Mouse (Mus musculus) heart, postnatal 25 days (tissue): ENCODE measurements around the gene Six1. TPM values are rescaled to one million over a fixed set of nuclear protein-coding genes. Genes with fewer than 3 reads are reported as not detected.
A peak's percentile ranks its signal among the peaks of the same experiment; 100 is the strongest.
"Not testable (repeated sequence)": the region's sequence is repeated elsewhere in the genome, so short reads cannot be mapped to it uniquely, and the experiment has no call there.

ENCODE experiments used
- DNase-seq: peaks from one replicate; pipeline ENCODE4 v3.0.0; 2022; ENCODE audit warnings: low spot score
- intact Hi-C: fragments of 180-260 bp; cut with DNase I; formaldehyde crosslinking; loops from one replicate; pipeline ENCODE4 v1.15.1; 2025
- total RNA-seq, 2 experiments: library from RNA; stranded (reverse); gene quantifications; 2 replicates each; pipeline ENCODE4 v1.2.3; 2021

Six1 gene
- 1 to 10 TPM in 1 of 2 experiments, under 1 TPM in 1; 0.81 to 1.0 TPM for total RNA-seq

DNA sequence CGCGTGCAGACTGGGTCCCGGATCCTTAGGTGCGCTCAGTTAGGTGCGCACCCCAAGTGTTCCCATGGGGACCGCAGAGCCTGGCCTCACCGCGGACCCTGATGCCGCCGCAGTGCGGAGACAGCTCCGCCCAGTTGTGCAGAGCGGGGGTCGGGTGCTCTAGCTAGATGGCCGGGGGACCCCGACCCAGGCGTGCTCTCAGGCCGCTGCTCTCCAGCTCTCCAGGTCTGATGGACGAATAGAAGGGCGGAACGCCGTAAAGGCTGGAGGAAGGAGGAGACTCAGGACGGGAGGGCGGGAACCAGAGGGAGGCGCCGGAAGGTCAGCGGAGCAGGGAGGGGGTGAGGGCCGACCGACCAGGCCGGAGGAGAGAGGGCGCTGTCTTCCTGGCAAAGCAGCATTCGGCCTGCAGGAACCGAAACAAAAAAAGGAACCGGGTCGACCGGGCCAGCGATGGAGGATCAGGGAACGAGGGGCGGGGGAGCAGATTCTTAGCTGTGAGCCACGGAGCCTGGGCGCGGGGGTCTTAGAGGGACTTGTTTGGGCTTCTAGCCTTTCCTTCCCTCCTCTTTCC is at the start of gene Six1:
Six1 (minus strand) TSS at position 220 of the 574 bp plus-strand sequence.
- intact Hi-C loops, result loop anchor here (10.0 kb wide), 1 partner anchor 231 kb away; the partner anchor contains the start of genes Slc38a6 and Trmt5

DNA sequence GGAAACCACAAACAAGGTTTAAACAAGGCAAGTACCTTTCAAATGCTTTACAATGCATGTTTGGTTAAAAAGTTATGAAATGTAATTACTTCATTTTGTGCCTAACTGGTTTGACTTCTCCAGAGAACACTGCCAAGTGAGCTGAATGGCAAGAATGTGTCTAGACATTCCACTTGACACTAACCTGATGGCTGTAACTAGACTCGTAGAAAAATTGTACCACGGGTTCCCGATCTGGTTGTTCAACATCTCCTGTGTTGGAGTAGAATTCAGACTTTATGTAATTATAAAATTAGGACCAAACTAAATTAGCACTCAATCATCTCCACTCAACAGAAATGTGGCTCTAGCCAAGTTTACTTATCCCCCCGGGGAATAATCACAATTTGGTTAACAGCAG is 44.9 kb upstream of the Six1 start:
- intact Hi-C loops, result no loop called here
- no peak for DNase-seq

More for the DNA sequence above, at the start of gene Six1:
- peak; percentile 65 for DNase-seq

DNA sequence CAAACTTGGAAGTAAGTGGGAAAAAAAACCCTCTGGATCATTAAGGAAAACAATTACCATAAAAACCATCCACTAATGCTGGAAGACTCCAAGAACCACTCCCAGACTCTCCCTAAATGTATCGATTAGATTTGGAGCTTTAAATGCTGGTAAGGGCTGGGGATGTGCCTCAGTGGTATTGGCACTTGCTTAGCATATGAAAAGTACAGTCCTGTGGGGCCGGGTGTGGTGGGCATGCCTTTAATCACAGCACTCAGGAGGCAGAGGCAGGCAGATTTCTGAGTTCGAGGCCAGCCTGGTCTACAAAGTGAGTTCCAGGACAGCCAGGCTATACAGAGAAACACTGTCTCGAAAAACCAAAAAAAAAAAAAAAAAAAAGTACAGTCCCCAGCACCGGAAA is 42.5 kb upstream of the Six1 start:
- intact Hi-C loops, DNase-seq: not testable (repeated sequence)

DNA sequence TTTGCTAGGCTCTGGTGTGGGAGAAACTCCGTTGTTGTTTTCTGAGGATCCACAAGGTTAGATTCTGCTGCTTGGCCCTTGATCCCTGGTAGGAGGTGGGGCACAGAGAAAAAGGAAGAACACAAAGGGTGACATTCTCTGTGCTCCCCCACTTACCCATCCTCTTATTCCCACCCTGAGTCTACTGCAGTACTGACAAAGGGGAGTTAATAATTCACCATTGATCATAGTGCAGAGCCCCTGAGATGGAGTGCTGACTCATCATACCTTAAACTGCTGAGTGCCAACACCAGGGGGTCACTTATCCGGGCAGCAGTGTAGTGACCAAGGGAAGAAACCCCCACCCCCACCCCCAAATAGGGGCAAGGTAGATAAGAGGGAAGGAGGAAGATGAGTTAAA is 40.9 kb upstream of the Six1 start:
- DNase-seq, result no peak
- intact Hi-C loops, result no loop called here

DNA sequence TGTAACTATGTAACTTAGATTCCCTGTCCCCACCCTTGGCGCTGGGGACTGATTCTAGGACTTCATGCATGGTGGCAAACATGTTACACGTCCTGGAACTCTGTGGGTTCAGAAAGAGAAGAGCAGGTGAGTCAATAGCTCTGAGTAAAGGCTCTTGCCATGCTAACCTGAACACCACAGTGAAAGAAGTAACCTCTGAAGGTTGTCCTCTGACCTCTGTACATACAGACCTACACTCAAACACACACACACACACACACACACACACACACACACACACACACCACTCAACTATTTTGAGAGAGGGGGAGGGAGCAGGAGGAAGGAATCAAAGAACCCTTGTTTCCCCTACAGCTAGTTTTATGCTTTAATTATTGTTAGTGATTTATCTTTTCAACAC is 40.5 kb upstream of the Six1 start:
- intact Hi-C loops, result no loop called here
- no peak for DNase-seq

DNA sequence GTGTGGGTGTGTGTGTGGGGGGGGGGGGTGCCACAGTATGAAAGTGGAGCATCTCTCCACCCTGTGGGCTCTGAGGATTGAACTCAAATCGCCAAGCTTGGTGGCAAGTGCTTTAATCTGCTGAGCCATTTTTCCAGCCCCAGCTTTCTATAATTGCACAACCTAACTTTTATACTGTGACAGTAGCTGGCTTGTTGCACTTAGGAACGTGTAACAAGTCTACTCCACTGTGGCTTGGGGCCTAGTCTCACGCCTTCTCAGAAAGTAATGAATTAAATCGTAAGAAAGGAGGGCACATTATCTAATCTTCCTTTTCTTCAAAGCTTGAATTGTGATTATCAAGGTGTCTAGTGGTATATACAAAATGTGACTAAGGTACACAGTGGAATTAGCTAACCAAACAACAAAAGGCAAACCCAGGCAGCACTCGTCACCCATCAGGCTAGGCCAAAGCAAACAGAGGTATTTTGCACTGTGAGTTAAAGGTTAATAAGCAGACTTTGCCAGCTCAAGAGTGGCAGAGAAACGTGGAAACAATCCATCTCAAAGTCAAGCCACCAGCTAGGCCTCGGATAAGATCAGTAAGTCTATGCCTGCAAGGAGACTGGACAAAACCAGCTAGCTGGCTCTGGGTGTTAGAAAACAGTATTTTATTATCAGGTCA is 37.1 kb upstream of the Six1 start:
- intact Hi-C loops, result no loop called here
- DNase-seq, result no peak

DNA sequence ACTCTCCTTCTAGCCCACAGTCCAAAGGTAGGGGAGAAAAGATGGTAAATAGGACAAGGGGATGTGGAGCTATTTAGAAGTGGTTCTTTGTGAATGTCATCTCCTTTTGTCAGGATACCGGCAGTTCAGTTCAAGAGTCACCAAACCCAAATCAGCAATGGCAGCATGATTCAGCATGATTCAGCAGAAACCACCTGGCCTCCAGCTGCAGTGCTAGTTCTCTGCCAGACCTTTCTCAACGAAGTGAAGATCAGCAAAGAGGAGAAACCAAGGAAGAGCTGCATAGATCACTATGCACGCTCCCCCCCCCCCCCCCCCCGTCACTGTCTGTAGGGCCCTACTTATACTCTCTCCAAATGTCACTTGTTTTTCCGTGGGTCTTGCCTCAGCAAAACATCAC is 35.2 kb upstream of the Six1 start:
- intact Hi-C loops, result no loop called here
- DNase-seq, result no peak

DNA sequence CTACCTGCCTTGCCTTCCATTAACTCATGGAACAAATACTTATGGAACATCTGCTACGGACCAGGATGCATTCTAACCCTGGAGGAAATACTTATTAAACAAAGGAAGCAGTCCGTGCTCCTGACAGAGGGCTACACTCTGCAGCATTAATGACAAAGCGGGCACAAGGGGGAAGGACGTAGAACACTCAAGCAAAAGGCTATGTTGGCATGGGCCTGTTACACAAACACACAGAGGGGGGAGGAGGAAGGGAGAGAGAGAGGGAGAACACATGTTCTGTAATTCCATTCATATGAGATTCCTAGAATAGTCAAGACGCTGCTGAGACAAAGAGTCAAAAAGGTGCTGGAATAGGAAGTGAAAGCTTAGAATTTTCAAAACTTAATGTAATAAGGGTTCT is 34.8 kb upstream of the Six1 start:
- intact Hi-C loops, result no loop called here
- no peak for DNase-seq

DNA sequence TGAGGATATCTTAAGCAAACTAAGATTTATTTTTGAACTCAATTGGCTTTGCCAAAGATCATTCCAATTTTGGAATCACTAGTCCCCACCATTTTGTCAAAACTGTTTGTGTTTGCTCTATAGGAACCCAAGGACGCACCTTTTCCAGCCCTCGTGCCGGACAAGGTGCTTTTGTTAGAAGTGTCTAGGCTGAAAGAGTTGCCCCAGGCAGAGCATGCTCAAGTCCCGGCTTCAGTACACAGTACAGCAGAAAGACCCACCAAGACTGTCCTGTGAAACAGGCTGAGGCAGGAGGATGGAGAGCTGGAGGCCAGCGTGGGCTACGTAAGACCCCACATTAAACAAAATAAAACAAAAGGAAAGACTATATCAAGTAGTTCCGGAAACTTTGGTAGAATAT is 33.4 kb upstream of the Six1 start:
- DNase-seq, result no peak
- intact Hi-C loops, result no loop called here

DNA sequence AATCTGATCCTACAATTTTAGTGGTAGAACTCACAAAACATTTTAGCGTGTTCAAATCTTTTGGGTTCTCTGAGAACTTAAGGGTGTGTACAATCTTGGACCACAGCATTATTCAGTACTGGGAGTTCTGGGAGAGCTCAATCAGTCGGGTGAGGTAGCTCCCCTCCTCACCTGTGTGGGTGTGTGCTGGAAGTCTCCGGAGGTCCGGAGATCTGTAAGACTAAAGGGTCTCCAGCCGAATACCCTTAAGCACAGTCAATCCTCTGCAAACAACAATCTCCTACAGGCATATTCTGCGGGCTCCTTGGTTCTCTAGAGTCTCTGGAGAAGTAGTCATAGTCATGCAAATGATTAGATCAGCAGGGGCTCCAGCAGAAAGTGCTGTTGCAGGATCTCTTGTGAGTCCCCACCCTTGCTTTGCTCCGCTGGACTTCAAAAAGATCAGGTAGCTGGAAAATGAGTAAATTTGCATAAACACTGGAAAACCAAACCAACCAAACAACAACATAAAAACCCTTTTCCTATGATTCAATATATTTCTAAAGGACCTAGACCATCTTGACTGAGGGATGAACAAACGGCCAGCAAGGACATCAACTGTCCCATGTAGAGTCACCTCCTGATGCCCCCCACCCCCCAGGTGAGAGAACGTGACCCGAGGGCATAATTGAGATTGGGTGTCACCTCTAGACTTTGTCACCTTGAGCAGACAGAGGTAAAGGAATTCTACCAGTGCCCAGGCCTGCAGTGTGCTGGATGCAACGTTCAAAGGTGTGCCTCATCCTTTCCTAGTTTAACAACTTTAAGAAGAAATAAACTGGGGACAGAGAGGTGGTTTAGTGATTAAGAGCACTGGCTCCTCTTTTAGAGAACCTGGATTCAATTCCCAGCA is 32.3 kb upstream of the Six1 start:
- intact Hi-C loops, result no loop called here
- DNase-seq, result no peak

DNA sequence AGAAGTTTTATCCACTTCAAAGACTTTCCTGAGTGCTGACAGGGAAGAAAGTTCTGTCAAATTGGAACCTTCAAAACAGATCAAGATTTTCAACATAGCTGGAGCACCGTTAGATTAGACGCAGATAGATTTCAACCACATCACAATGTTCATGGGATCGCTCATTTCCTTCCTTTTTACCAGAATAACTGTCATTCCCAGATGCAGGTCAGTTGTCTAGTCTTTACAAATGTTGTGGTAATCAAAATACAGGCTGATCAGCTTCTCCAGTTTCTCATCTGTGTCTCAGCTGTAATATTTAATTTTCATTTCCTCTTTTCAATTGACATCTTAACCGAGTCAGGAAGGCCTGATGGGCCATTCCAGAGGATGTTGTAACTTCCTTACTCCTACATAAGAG is 30.1 kb upstream of the Six1 start:
- intact Hi-C loops, result no loop called here
- DNase-seq, result no peak

DNA sequence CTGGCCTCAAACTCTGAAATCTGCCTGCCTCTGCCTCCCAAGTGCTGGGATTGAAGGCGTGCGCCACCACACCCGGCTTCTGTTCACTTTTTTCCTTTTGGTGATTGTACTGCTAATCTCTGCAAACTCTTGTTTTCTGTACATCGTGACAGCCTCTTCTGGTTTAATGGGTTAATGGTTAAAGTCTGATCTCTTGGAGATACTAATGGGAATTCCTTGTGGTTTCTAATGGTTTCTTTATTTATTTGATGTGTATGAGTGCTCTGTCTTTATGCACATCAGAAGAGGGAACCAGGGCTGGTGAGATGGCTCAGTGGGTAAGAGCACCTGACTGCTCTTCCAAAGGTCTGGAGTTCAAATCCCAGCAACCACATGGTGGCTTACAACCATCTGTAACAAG is 28.1 kb upstream of the Six1 start:
- intact Hi-C loops, DNase-seq: not testable (repeated sequence)

DNA sequence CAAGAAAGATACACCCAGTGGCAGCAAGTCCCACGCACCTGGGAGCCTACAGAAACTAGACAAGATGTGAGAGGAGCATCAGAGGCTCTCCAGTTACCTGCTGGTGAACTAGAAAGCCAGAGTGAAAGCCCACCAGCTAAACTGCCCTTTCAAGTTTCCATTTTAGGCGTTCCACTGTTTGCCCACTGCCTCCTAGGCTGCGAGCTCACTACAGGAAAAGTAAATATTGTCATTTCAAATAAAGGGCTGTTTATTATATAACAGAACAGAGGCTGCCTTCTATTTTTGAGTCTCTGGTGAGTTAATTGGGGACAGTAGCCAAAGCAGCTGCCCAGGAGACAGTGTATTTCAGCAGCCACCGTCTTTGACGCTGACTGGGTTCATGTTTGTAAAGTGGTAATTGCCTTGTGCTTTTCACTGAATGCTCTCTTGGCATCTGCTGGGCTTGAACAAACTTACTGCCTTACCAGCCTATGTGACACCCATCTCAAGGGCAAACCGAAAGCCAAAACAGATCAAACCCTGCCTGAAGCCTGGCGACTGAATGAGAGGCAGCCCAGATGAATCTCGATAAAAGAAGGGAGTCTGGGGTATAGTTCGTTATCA is 7.2 kb upstream of the Six1 start:
- DNase-seq, result no peak
- intact Hi-C loops, result no loop called here

DNA sequence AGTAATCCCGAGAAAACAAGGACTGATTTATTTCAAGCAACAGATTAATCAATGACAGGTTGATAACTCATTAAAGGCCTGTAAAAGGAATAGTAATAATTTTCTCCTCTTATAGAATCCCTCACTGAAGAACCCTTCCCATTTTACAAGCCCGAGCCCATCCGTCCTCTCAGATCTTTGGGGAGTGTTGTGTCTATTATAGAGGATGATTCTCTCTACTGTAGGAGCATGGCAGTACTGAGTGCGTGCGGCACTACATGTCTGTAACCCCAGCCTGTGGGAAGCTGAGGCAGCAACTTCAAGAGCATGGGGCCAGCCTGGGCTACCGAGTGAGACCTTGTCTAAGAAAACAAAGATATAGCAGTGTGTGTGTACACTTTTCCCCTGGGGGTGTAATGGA is 3.8 kb upstream of the Six1 start:
- DNase-seq, result no peak
- intact Hi-C loops, result loop anchor here (10.0 kb wide), 1 partner anchor 227 kb away; the partner anchor contains the start of genes Slc38a6 and Trmt5

DNA sequence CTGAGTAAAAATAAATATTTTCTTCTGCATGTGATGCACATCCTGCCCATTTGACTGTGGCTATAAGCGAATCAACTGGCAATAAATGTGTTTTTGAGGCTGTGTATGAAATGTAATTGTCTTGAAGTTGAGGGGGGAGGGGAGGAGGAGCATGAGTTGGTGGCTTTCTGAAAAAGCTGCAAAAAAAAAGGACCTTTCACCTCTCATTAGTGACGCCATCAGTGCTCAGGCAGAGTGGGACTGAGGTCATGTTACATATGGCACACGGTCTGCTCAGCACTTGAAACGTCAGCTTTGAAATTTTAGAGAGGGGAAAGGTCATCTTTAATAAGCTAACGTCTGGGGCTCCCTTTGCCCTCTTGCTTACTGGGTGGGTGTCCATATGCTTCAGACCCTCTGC is 1.8 kb upstream of the Six1 start:
- intact Hi-C loops, result loop anchor here (10.0 kb wide), 1 partner anchor 229 kb away; the partner anchor contains the start of genes Slc38a6 and Trmt5
- no peak for DNase-seq

DNA sequence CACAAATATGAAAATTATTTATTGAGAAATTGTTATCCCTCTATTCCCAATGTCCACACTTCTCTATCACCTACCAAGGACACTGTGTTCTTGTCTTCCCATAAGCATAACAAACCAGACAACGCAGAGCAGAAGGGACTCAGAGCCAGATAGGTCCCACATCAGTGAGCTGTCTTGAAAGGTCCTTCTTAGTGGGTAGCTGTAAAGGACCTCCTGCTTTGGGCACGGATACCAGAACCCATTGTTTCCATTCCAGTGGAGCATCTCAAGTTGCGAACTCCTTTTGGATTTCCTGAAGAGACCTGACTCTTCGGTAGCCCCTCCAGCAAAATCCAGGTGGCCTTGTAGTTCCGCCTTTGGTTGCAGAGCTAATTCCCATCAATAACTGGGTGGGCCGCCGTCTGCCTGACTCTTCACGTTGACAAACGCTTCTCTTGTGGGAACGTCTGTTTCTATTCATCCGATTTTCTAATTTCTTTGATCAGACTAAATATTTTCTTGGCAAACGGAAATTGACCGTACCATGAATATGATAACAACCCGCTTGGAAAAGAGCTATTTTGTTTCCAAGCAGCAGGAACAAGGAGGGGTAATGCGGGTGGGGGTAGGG is 994 bp upstream of the Six1 start:
- intact Hi-C loops, result loop anchor here (10.0 kb wide), 1 partner anchor 230 kb away; the partner anchor contains the start of genes Slc38a6 and Trmt5

DNA sequence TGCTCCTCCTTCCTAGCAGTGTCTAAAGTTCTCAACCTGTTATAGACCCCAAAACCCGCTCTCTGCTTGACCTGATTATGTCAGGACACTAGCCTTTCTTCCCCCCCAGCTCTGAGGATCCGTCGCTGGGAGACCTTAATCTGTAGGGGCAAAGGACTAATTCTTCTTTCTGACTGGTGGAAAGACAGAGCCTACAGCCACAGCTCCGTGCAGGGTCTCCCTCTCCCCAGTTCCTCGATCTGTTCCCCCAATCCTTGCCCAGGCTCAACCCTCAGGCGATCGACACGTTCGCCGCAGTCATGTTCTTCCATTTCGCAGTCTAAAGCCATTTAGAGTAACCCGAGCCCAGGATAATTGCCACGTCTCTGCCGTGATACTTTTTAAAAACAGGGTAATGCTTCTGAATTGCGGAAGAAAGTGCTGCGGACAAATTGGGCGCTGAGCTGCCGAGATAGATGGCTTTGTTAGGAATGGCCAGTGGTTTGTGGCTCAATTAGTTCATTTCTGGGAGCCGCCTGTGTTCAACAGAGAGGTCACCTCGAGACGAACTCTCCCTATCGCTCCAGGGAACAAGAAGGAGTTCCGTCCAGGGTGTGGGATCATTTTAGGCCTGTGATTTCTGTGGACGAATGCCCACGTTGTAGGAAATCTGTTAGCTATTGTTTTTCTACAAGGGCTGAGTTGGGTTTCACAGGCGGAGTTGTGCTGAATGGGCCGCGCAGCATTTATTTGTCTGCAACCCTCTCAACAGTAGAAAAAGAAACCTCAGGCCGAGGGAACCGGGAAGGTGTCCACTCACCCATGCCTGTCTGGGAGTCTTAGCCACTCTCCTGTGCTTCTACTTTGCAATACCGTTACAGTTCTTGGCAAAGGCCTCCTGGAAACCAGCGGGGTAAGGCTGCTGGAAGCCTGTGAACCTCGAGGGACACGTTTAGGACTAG is 766 bp downstream of the Six1 start:
- intact Hi-C loops, result loop anchor here (10.0 kb wide), 1 partner anchor 232 kb away; the partner anchor contains the start of genes Slc38a6 and Trmt5
- no peak for DNase-seq

More for the DNA sequence above, 994 bp upstream of the Six1 start:
- DNase-seq, result no peak

DNA sequence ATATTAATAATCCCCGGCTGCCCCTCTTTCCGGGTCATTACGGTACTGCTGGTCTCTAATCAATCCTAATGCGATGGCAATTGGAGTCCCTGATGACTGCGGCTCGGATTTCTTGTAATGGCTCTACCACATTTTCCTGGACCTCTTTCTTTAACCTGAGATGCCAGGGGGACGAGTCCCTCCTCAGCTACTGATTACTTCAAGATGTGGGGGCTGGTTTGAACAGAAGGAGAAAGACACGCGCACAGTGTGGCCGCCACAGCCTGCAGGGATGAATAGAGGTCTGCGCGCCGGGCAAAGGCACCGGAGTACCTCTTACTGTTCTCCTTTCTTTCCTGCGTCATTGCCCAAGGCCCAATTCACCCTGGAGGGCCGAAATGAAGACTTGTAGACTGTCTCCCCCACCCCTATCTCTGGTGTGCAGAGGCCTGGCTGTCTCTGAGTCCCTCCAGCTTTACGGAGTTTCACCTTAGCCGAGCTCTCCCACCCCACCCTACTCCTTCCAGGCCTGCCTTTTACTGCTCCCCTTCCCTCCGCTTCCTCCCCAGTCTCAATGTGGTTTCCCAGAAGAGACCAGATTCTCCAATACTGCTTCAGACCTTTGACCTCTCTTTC is 1.5 kb downstream of the Six1 start:
- DNase-seq, result no peak
- intact Hi-C loops, result loop anchor here (10.0 kb wide), 1 partner anchor 233 kb away; the partner anchor contains the start of genes Slc38a6 and Trmt5
